Comparison of ENCODE assay signal across 14 mouse cellular contexts in the genomic region with DNA sequence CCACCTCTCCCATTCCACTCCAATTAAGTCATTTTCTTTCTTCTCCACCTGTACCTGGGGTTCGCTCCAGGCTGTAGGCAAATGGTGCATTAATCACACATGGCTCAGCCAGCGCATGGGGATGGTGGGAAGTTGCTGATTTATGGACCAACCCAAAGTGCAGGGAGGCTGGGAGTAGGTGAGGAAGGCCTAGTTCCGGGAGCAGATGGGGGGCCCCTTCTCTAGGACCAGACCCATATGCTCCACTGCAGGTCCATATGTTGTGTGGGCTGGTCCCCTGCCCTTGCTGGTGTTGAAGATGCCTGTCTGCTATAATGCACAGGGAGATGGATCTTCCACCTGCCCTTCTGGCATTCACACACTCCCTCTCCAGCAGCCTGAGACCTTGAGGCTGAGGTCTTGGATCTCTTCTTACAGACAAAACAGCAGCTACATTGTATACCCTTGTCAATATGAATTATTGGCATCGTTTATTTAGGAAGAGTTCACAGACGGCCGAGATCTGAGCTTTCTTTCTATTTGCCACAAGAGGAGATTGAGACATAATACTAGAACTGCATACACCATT.
"Had no signal": no experiment of that assay in that cellular context is flagged by ENCODE, and none has a peak within 500 bp of the region (broad histone marks: within the 10 kb centered on the region; RNA-seq: fewer than 3 reads in every experiment).

No protein-coding gene starts in this region.

- H3K27me3 ChIP-seq: limb, embryonic 12.5 days; liver, embryonic 13.5 days; megakaryocyte, embryonic 14.5 days had no signal

- H3K4me2 ChIP-seq: limb, embryonic 12.5 days; liver, embryonic 13.5 days; lung, embryonic 15.5 days; midbrain, embryonic 11.5 days had no signal

- H3K9me3 ChIP-seq: limb, embryonic 12.5 days; liver, embryonic 13.5 days; lung, embryonic 15.5 days had no signal

- H3K27ac ChIP-seq: limb, embryonic 12.5 days; liver, embryonic 13.5 days; lung, embryonic 15.5 days; macrophage had no signal

- DNase-seq: kidney, postnatal 10 days; liver; liver, embryonic 13.5 days; liver, postnatal 0 days; lung, postnatal 14 days; right cerebral cortex, adult 18-20 months; right cerebral cortex, postnatal 25 days; thymus, postnatal 36 days had no signal

- H3K4me1 ChIP-seq: liver, embryonic 13.5 days; megakaryocyte, embryonic 14.5 days had no signal

- H3K4me3 ChIP-seq: limb, embryonic 12.5 days; liver, embryonic 13.5 days; lung, embryonic 15.5 days; megakaryocyte, embryonic 14.5 days had no signal

- H3K36me3 ChIP-seq: limb, embryonic 12.5 days; liver, embryonic 13.5 days; lung, embryonic 15.5 days had no signal

- H3K9ac ChIP-seq: limb, embryonic 12.5 days; liver, embryonic 13.5 days; liver, postnatal 0 days; lung, embryonic 15.5 days had no signal

- ATAC-seq: liver, postnatal 0 days; midbrain, embryonic 16.5 days had no signal
